Mouse (Mus musculus): Measurements from ENCODE around the gene Ift122.
"Not testable (repeated sequence)": the region's sequence is repeated elsewhere in the genome, so short reads cannot be mapped to it uniquely, and the experiment has no call there.

Ift122 gene

GRCm38 (mm10) chr6:115846640-115847411 lies 6.4 kb upstream of the Ift122 start:
- DNase-seq (ENCODE audit: low spot score), result peak; percentile 74

- DNase-seq (ENCODE audit: low spot score), result no peak
Measured at GRCm38 (mm10) chr6:115848598-115849304, 4.5 kb upstream of the Ift122 start.

GRCm38 (mm10) chr6:115852446-115853090 lies 702 bp upstream of the Ift122 start:
- DNase-seq (ENCODE audit: low spot score), result no peak

GRCm38 (mm10) chr6:115853985-115854384 lies 715 bp downstream of the Ift122 start:
- no peak for DNase-seq (ENCODE audit: low spot score)

DNA sequence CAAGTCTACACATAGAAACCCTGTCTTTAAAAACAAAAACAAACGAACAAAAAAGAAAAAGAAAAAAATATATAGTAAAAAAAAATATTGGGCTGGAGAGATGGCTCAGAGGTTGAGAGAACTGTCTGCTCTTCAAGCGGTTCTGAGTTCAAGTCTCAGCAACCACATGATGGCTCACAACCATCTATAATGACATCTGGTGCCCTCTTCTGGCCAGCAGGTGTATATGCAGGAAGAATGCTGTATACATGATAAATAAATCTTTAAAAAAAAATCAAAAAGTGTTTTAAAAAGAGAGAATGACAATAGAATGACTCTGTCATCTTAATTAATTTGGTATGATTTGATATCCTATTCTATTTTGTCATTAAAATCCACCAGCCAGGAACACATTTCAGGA lies 1.2 kb downstream of the Ift122 start:
- DNase-seq (ENCODE audit: low spot score), result no peak

GRCm38 (mm10) chr6:115855733-115856360 lies 2.6 kb downstream of the Ift122 start:
- no peak for DNase-seq (ENCODE audit: low spot score)

- DNase-seq (ENCODE audit: low spot score), result no peak
Measured at GRCm38 (mm10) chr6:115856361-115856745, 3.1 kb downstream of the Ift122 start.

DNA sequence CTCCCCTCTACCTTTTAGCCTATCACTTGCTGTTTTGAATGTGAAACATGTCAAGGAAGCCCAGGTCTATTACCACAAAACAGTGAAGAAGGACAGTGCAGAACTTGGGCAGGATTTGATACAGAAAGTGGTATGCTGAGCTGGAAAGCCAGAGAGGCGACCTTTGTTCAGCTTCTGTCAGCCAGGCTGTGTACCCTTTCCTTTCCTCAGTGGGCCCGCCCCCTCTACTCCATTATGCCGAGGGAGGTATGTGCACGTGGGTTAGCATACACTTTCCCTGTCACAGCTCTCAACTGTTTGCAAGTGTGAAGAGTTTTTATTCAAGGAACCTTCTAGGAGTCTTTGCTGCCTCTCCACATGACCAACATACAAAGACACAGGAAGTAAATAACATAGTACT lies 6.0 kb downstream of the Ift122 start:
- DNase-seq (ENCODE audit: low spot score), result no peak

GRCm38 (mm10) chr6:115860027-115860556 lies 6.8 kb downstream of the Ift122 start:
- no peak for DNase-seq (ENCODE audit: low spot score)

- no peak for DNase-seq (ENCODE audit: low spot score)
Measured at GRCm38 (mm10) chr6:115863340-115863841, 10.1 kb downstream of the Ift122 start.

DNA sequence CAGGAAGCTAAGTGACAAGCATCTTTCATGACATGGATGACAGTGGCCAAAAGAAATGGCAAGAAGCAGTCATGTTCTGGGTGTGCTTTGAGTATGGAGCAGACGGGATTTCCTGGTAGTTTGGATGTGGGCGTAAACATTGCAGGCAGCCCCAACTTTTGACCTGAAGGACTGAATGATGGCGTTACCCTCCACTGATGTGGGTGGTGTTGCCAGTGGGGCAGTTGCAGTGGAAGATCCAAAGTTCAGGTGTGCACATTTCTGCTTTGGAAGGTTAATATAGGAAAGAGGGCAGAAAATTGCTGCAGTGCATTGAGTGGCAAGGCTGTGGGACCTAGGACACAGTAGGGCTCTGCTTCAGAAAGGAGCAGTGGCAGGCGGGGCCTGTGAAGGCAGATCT lies 12.0 kb downstream of the Ift122 start:
- DNase-seq (ENCODE audit: low spot score), result no peak

DNA sequence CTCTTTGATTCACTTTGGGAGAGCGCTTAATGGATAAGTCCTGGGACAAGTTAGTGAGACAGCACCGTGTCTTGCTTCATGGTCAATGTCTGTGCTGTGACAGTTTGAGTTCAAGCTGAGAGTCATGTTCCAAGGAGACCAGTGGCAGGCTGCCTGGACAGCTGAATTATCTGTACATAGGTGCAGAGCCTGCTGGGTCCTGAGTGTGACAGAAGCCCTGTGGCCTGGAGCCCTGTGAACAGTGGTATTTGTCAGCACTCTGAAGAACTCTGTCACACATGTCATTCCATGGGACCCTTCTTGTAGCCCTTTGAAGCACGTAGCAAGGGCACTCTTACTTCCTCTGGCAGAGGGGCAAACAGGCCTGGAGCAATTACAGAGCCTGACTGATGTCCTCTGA lies 13.9 kb downstream of the Ift122 start:
- DNase-seq (ENCODE audit: low spot score), result not testable (repeated sequence)

GRCm38 (mm10) chr6:115871318-115871717 lies 18.0 kb downstream of the Ift122 start:
- not testable (repeated sequence) for DNase-seq (ENCODE audit: low spot score)

GRCm38 (mm10) chr6:115877239-115877638 lies 24.0 kb downstream of the Ift122 start:
- DNase-seq (ENCODE audit: low spot score), result no peak

DNA sequence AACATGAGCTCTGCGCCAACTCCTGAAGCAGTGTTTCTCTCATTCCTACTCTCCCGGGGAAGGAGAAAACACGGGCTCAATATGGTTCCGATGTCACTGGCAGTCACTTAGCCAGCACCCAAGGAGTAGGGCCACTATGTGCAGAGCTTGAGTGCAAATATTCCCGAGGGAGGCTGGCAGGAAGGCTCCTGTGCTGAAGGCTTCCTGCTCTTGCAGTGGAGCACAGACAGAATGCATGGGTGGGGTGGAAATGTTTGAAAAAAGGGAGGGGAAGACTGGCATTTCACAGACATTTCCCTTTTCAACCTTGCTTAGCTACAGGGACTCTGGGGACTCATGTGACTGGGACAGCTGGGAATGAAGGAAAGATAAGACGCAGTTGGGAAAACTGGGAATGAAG lies 25.4 kb downstream of the Ift122 start:
- no peak for DNase-seq (ENCODE audit: low spot score)

DNA sequence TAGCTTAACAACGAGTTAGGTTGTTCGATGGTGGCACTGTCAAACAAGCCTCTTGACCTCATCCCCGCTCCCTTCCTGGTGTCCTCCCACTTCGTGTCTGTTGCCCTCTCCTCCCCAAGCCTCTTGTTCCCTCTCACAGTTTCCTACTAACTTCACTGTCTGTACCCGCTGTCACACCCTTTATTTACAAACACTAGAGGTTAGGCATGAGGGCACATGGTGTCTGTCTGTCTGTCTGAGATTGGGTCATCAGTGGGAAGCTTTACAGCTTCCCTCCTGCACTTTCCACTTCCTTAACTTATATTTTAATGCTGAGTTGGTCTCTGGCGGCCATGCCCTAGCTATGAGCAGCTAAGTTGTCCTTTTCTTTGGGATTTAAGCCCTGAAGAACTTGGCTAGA lies 26.5 kb downstream of the Ift122 start:
- DNase-seq (ENCODE audit: low spot score), result no peak

DNA sequence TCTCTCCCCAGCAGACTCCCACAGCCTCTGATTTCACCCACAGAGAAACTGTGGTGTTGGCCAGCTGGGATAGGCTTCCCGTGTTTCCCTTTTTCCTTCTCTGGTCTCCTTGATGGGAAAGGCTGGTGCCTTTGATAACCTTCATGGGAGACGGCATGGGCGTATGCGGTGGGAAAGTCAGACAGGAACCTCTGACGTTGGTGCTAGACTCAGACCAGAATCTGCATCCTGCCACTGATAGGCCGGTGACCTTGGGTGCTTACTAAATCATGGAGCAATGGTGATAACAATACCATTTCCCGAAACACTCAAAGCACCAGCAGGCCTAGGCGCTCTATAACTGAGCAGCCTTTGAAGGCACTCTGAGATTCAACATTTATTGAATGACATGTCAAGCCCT lies 27.5 kb downstream of the Ift122 start:
- DNase-seq (ENCODE audit: low spot score), result no peak

GRCm38 (mm10) chr6:115884018-115884417 lies 30.7 kb downstream of the Ift122 start:
- no peak for DNase-seq (ENCODE audit: low spot score)

DNA sequence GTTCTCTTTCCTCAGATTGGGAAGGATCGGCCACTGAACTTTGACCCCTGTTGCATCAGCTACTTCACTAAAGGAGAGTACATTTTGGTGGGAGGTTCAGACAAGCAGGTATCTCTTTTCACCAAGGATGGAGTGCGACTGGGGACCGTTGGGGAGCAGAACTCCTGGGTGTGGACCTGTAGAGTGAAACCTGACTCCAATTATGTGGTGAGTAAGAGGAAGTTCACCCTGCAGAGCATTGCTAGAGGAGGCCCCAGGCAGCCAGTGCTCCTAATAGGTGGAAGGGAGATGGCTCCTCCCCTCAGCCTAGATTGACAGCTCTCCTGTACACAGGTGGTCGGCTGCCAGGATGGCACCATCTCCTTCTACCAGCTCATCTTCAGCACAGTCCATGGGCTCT lies 33.6 kb downstream of the Ift122 start:
- DNase-seq (ENCODE audit: low spot score), result no peak

GRCm38 (mm10) chr6:115888296-115888695 lies 35.0 kb downstream of the Ift122 start:
- DNase-seq (ENCODE audit: low spot score), result no peak

DNA sequence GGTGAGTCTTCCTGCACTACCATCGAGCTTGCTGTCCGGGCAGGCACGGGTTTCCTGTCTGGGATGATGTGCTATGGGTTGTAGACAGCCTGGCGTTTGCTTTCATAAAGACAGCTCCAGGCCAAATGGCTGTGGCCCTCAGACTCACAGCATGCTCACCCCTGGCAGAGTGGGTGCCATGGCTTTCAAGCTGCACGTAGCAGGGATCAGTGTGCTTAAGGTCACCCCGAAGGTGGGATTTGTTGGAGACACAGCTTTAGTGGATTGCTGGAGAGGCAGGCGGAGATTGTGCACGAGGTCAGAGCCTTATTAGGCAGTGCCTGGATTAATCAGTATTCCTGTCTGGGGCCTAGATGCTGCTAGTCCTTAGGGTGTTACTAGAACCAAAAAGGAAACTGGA lies 37.3 kb downstream of the Ift122 start:
- DNase-seq (ENCODE audit: low spot score), result no peak

- no peak for DNase-seq (ENCODE audit: low spot score)
Measured at GRCm38 (mm10) chr6:115891061-115891460, 37.8 kb downstream of the Ift122 start.
